Mouse (Mus musculus): ENCODE measurements at regions not wholly inside any gene's neighbourhood (a gene's known extent, or its start where the extent isn't known, plus 50 kb on each side); places are given as distances from the start of the nearest gene placed in this dataset.

DNA sequence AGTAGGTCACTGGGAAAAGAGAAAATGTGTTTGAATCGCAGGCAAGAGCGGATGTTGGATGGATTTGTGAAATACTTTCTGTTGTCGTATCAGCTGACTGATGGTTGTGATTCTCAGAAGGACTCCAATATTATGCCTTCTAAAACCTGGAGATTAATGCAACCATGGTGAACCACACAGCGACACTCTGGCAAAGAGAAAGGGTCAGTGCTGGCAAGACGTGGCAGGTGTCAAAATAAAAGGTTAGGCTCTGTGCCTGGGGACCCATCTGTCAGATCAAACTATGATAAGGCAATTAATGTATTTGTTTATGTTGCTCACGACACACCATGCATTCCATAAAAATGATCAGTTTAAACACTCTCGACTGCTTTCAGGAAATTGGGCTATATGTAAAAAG, 50.0 kb upstream of the Dpyd start:
- Histone ChIP-seq H3K27ac (no peak overlapping the region), H3K9ac (replicated peaks; ENCODE audit: low read length) (no peak overlapping the region), H3K36me3 (ENCODE audit: insufficient read depth, low read length) (no peaks in the 10 kb centered on the region), H3K4me2 (ENCODE audit: low read depth, low read length) (no peak overlapping the region), H3K27me3 (ENCODE audit: insufficient read depth, low read length) (no peaks in the 10 kb centered on the region), H3K4me3 (ENCODE audit: low read length) (no peak overlapping the region), H3K4me1 (ENCODE audit: insufficient read depth, low read length) (peaks cover 3% of the 10 kb centered on the region; the same call in 1 of the 2 replicates), H3K9me3 (ENCODE audit: low read length) (no peaks in the 10 kb centered on the region)
- WGBS: 40% methylated on average over 7 of the region's 7 CpGs
- DNase-seq (ENCODE audit: low spot score) (no peak), ATAC-seq (no peak)
- no peak for TF ChIP-seq CTCF (IDR thresholded peaks at IDR 0.05; ENCODE audit: low read depth)

MicroRNA genes in the stretch of these regions (microRNA counts, 519-probe panel; counts per million panel counts)
- microRNA mmu-miR-137: 5,224 counts per million, percentile 86 among the panel's probes with 10 or more counts

Small RNAs in the stretch of these regions (microRNA-seq; reads per million reads assigned to microRNA genes)
- gene Gm24155: 0 to 0.35 reads per million in 2 experiments
- gene Mir137: 12,472 to 14,254 reads per million in 2 experiments

All from hindbrain, postnatal 0 days (tissue).